Mouse (Mus musculus): ENCODE measurements around the gene Otulin. TPM values are rescaled to one million over a fixed set of nuclear protein-coding genes. Genes with fewer than 3 reads are reported as not detected.
A peak's percentile ranks its signal among the peaks of the same experiment; 100 is the strongest.

Otulin gene
- polyA plus RNA-seq, 1 experiment, result 26.0 TPM

- WGBS, result 84% methylated on average over 9 of the region's 9 CpGs
Observed at GRCm38 (mm10) chr15:27656626-27657025, 26.1 kb upstream of the Otulin start.

GRCm38 (mm10) chr15:27655015-27655414, 24.5 kb upstream of the Otulin start:
- Histone ChIP-seq H3K4me3 (replicated peaks; ENCODE audit: insufficient read depth, low read depth, low read length) (no peak overlapping the region), H3K27ac (ENCODE audit: insufficient read depth, low read length) (no peak overlapping the region), H3K4me1 (ENCODE audit: control insufficient read depth, insufficient read depth, low read length) (no peaks in the 10 kb centered on the region), H3K27me3 (ENCODE audit: control insufficient read depth, insufficient read depth, low read length) (no peaks in the 10 kb centered on the region)
- DNase-seq, result peak in 1 of 2 experiments; percentile 2
- 56% methylated on average over 5 of the region's 5 CpGs for WGBS
- TF ChIP-seq POLR2A (IDR thresholded peaks at IDR 0.05; ENCODE audit: borderline replicate concordance, insufficient read depth, low read length) (no peak), CTCF (IDR thresholded peaks at IDR 0.05; ENCODE audit: borderline replicate concordance, insufficient read depth, low read depth, low read length) (no peak)

More at GRCm38 (mm10) chr15:27656626-27657025, 26.1 kb upstream of the Otulin start:
- no peak for DNase-seq
- Histone ChIP-seq H3K4me3 (replicated peaks; ENCODE audit: insufficient read depth, low read depth, low read length) (no peak overlapping the region), H3K27ac (ENCODE audit: insufficient read depth, low read length) (no peak overlapping the region), H3K27me3 (ENCODE audit: control insufficient read depth, insufficient read depth, low read length) (no peaks in the 10 kb centered on the region), H3K4me1 (ENCODE audit: control insufficient read depth, insufficient read depth, low read length) (no peaks in the 10 kb centered on the region)
- TF ChIP-seq CTCF (IDR thresholded peaks at IDR 0.05; ENCODE audit: borderline replicate concordance, insufficient read depth, low read depth, low read length) (no peak), POLR2A (IDR thresholded peaks at IDR 0.05; ENCODE audit: borderline replicate concordance, insufficient read depth, low read length) (no peak)

GRCm38 (mm10) chr15:27647686-27648085, 17.2 kb upstream of the Otulin start:
- no peak overlapping the region for H3K4me3 ChIP-seq (replicated peaks; ENCODE audit: insufficient read depth, low read depth, low read length)
- H3K27me3 ChIP-seq (ENCODE audit: control insufficient read depth, insufficient read depth, low read length), result no peaks in the 10 kb centered on the region
- WGBS, result 53% methylated on average over 3 of the region's 3 CpGs
- TF ChIP-seq CTCF (IDR thresholded peaks at IDR 0.05; ENCODE audit: borderline replicate concordance, insufficient read depth, low read depth, low read length), result peak; percentile 42; the same call in 1 of the 2 replicates
- no peak for TF ChIP-seq POLR2A (IDR thresholded peaks at IDR 0.05; ENCODE audit: borderline replicate concordance, insufficient read depth, low read length)
- no peaks in the 10 kb centered on the region for H3K4me1 ChIP-seq (ENCODE audit: control insufficient read depth, insufficient read depth, low read length)
- DNase-seq, result no peak
- no peak overlapping the region for H3K27ac ChIP-seq (ENCODE audit: insufficient read depth, low read length)

GRCm38 (mm10) chr15:27646665-27647064, 16.2 kb upstream of the Otulin start:
- no peaks in the 10 kb centered on the region for H3K4me1 ChIP-seq (ENCODE audit: control insufficient read depth, insufficient read depth, low read length)
- TF ChIP-seq CTCF (IDR thresholded peaks at IDR 0.05; ENCODE audit: borderline replicate concordance, insufficient read depth, low read depth, low read length) (no peak), POLR2A (IDR thresholded peaks at IDR 0.05; ENCODE audit: borderline replicate concordance, insufficient read depth, low read length) (no peak)
- no peaks in the 10 kb centered on the region for H3K27me3 ChIP-seq (ENCODE audit: control insufficient read depth, insufficient read depth, low read length)
- H3K4me3 ChIP-seq (replicated peaks; ENCODE audit: insufficient read depth, low read depth, low read length), result no peak overlapping the region
- DNase-seq, result no peak
- H3K27ac ChIP-seq (ENCODE audit: insufficient read depth, low read length), result no peak overlapping the region
- 95% methylated on average over 8 of the region's 8 CpGs for WGBS

GRCm38 (mm10) chr15:27645250-27645649, 14.8 kb upstream of the Otulin start:
- Histone ChIP-seq H3K4me3 (replicated peaks; ENCODE audit: insufficient read depth, low read depth, low read length) (no peak overlapping the region), H3K27me3 (ENCODE audit: control insufficient read depth, insufficient read depth, low read length) (no peaks in the 10 kb centered on the region), H3K27ac (ENCODE audit: insufficient read depth, low read length) (no peak overlapping the region), H3K4me1 (ENCODE audit: control insufficient read depth, insufficient read depth, low read length) (no peaks in the 10 kb centered on the region)
- WGBS, result 91% methylated on average over 3 of the region's 3 CpGs
- DNase-seq, result no peak
- TF ChIP-seq CTCF (IDR thresholded peaks at IDR 0.05; ENCODE audit: borderline replicate concordance, insufficient read depth, low read depth, low read length) (no peak), POLR2A (IDR thresholded peaks at IDR 0.05; ENCODE audit: borderline replicate concordance, insufficient read depth, low read length) (no peak)

- WGBS, result 87% methylated on average over 3 of the region's 3 CpGs
- Histone ChIP-seq H3K27ac (ENCODE audit: insufficient read depth, low read length) (no peak overlapping the region), H3K4me3 (replicated peaks; ENCODE audit: insufficient read depth, low read depth, low read length) (no peak overlapping the region), H3K4me1 (ENCODE audit: control insufficient read depth, insufficient read depth, low read length) (no peaks in the 10 kb centered on the region), H3K27me3 (ENCODE audit: control insufficient read depth, insufficient read depth, low read length) (no peaks in the 10 kb centered on the region)
- peak; percentile 49 to 57 for DNase-seq
- TF ChIP-seq POLR2A (IDR thresholded peaks at IDR 0.05; ENCODE audit: borderline replicate concordance, insufficient read depth, low read length) (no peak), CTCF (IDR thresholded peaks at IDR 0.05; ENCODE audit: borderline replicate concordance, insufficient read depth, low read depth, low read length) (peak; percentile 68)
Observed at GRCm38 (mm10) chr15:27642895-27643294, 12.4 kb upstream of the Otulin start.

- no peak for TF ChIP-seq POLR2A (IDR thresholded peaks at IDR 0.05; ENCODE audit: borderline replicate concordance, insufficient read depth, low read length)
- TF ChIP-seq CTCF (IDR thresholded peaks at IDR 0.05; ENCODE audit: borderline replicate concordance, insufficient read depth, low read depth, low read length), result no peak
- DNase-seq, result no peak
- Histone ChIP-seq H3K4me3 (replicated peaks; ENCODE audit: insufficient read depth, low read depth, low read length) (no peak overlapping the region), H3K27me3 (ENCODE audit: control insufficient read depth, insufficient read depth, low read length) (no peaks in the 10 kb centered on the region), H3K27ac (ENCODE audit: insufficient read depth, low read length) (no peak overlapping the region), H3K4me1 (ENCODE audit: control insufficient read depth, insufficient read depth, low read length) (no peaks in the 10 kb centered on the region)
- WGBS, result 80% methylated on average over 12 of the region's 12 CpGs
Observed at GRCm38 (mm10) chr15:27641171-27641570, 10.7 kb upstream of the Otulin start.

- Histone ChIP-seq H3K4me1 (ENCODE audit: control insufficient read depth, insufficient read depth, low read length) (no peaks in the 10 kb centered on the region; the same call in 1 of the 2 replicates), H3K27ac (ENCODE audit: insufficient read depth, low read length) (no peak overlapping the region), H3K27me3 (ENCODE audit: control insufficient read depth, insufficient read depth, low read length) (no peaks in the 10 kb centered on the region), H3K4me3 (replicated peaks; ENCODE audit: insufficient read depth, low read depth, low read length) (no peak overlapping the region)
- no peak for TF ChIP-seq POLR2A (IDR thresholded peaks at IDR 0.05; ENCODE audit: borderline replicate concordance, insufficient read depth, low read length)
- no peak for TF ChIP-seq CTCF (IDR thresholded peaks at IDR 0.05; ENCODE audit: borderline replicate concordance, insufficient read depth, low read depth, low read length)
- no peak for DNase-seq
- WGBS, result 57% methylated on average over 8 of the region's 8 CpGs
Observed at GRCm38 (mm10) chr15:27633941-27634900, 3.7 kb upstream of the Otulin start.

All from cerebellum, adult 2 months (tissue).